Comparison of ENCODE assay signal across 22 mouse cellular contexts in the genomic region with DNA sequence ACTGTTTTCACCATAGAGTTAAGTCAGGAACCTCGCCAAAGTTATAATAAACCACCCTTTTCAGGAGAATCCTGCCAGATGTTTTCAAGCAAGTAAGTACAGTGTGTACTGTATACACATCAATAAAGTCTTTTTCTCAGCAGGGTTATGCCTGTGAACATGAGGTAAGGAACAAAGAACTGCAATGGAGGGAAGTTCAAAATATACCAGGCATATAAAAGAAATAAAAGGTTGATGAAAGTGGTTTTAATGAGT. TPM values are rescaled to one million over a fixed set of nuclear protein-coding genes. Genes with fewer than 3 reads are reported as not detected.
"Had no signal": no experiment of that assay in that cellular context is flagged by ENCODE, and none has a peak within 500 bp of the region (broad histone marks: within the 10 kb centered on the region; RNA-seq: fewer than 3 reads in every experiment).

No protein-coding gene starts in this region.

- H3K4me1 ChIP-seq: midbrain, embryonic 10.5 days; midbrain, embryonic 12.5 days; neural tube, embryonic 13.5 days; neural tube, embryonic 15.5 days had no signal

- ATAC-seq: midbrain, embryonic 16.5 days had no signal

- H3K9me3 ChIP-seq: midbrain, embryonic 10.5 days; midbrain, embryonic 12.5 days; neural tube, embryonic 13.5 days; neural tube, embryonic 15.5 days had no signal

- H3K27me3 ChIP-seq: midbrain, embryonic 12.5 days; neural tube, embryonic 13.5 days; neural tube, embryonic 15.5 days had no signal

- H3K4me2 ChIP-seq: midbrain, embryonic 12.5 days; neural tube, embryonic 13.5 days; neural tube, embryonic 15.5 days had no signal

- H3K27ac ChIP-seq: liver, embryonic 14.5 days; midbrain, embryonic 10.5 days; midbrain, embryonic 12.5 days; neural tube, embryonic 13.5 days; neural tube, embryonic 15.5 days had no signal

- DNase-seq: lung, adult 18-20 months; lung, postnatal 14 days; lung, postnatal 36 days; midbrain, embryonic 14.5 days; retina, postnatal 1 day; right cerebral cortex, adult 18-20 months; right cerebral cortex, postnatal 25 days; right cerebral cortex, postnatal 4 days; spleen, adult 18-20 months; thymus, adult 18-20 months; thymus, postnatal 14 days; thymus, postnatal 36 days had no signal

- H3K36me3 ChIP-seq: midbrain, embryonic 10.5 days; midbrain, embryonic 12.5 days; neural tube, embryonic 13.5 days; neural tube, embryonic 15.5 days had no signal

- H3K9ac ChIP-seq: liver, embryonic 14.5 days; midbrain, embryonic 12.5 days; neural tube, embryonic 13.5 days; neural tube, embryonic 15.5 days had no signal

- H3K4me3 ChIP-seq: midbrain, embryonic 10.5 days; midbrain, embryonic 12.5 days; myocyte; neural tube, embryonic 13.5 days; neural tube, embryonic 15.5 days had no signal

RNA-seq across cellular contexts. Expression of a gene that starts 31.8 kb away (rescaled TPM):
- polyA plus RNA-seq: liver, embryonic 14.5 days; midbrain, embryonic 14.5 days; midbrain, embryonic 16.5 days; myocyte; neural tube, embryonic 11.5 days; neural tube, embryonic 13.5 days; neural tube, embryonic 15.5 days; small intestine, adult 2 months; stomach, embryonic 14.5 days had no signal
